Mouse (Mus musculus): ENCODE measurements around the gene Abl2. TPM values are rescaled to one million over a fixed set of nuclear protein-coding genes. Genes with fewer than 3 reads are reported as not detected.
"Not testable (repeated sequence)": the region's sequence is repeated elsewhere in the genome, so short reads cannot be mapped to it uniquely, and the experiment has no call there.

Gene Abl2
- 8.1 and 11.0 TPM in 2 replicates for polyA plus RNA-seq (2012; rRNA removed)

DNA sequence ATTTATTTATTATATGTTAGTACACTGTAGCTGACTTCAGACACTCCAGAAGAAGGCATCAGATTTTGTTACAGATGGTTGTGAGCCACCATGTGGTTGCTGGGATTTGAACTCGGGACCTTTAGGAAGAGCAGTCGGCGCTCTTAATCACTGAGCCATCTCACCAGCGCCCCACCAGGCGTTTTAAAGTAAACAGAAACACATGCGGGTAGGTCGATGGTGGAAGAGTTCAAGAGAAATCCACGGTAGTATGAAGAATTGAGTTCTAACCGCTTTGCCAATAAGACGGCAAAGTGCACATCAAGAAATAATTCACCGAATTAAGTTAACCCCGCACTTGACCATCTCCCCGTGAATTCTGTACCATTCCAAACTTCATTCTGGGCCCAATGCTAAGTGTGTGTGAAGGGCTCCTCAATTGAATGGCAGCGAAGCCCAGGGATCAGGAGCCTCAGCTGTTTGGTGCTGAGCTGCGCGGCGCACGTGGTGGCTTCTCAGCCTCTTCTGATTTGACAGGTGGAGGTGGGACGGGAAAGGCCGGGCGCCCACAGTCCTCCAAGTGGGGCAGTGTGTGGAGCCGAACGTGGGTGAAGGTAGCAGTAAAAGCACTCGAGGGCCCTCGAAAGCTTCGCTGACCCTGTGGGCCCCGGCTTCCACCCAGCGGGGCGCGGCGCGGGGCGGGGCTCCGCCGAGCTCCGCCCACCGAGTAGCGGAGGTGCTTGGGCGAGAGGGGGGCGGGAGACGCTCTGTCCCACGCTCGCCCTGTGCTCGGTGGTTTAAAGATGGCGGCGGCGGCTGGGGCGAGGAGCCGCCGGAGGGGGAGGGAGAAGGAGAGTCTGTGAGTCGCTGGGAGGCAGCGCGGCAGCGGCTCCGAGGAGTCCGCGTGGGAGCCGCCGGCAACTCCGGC, at the start of gene Abl2:
Abl2 (plus strand) TSS at position 763 of the 907 bp plus-strand sequence.
- H3K36me3 ChIP-seq (ENCODE audit: control insufficient read depth, insufficient read depth, low read length) = no peaks in the 10 kb centered on the region
- H3K4me1 ChIP-seq (ENCODE audit: control insufficient read depth, insufficient read depth, insufficient read length) = no peaks in the 10 kb centered on the region; the same call in 1 of the 2 replicates
- 12% methylated on average over 56 of the region's 60 CpGs for WGBS
- TF ChIP-seq POLR2A (IDR thresholded peaks at IDR 0.05; ENCODE audit: low read depth, low read length) (peak; percentile 28), CTCF (IDR thresholded peaks at IDR 0.05; ENCODE audit: extremely low read depth, insufficient read depth, insufficient read length, insufficient replicate concordance) (no peak)
- peak within 1 kb of the TSS; percentile 85 for H3K4me3 ChIP-seq (ENCODE audit: extremely low read depth, insufficient read depth, insufficient read length)
- H3K27me3 ChIP-seq (ENCODE audit: control insufficient read depth, insufficient read depth, low read length) = no peaks in the 10 kb centered on the region
- H3K27ac ChIP-seq (ENCODE audit: insufficient read depth, low read length) = peak within 1 kb of the TSS; percentile 78
- DNase-seq (ENCODE audit: low read depth in 1 of 2, low spot score in 2 of 2) = peak; percentile 76 to 82

DNA sequence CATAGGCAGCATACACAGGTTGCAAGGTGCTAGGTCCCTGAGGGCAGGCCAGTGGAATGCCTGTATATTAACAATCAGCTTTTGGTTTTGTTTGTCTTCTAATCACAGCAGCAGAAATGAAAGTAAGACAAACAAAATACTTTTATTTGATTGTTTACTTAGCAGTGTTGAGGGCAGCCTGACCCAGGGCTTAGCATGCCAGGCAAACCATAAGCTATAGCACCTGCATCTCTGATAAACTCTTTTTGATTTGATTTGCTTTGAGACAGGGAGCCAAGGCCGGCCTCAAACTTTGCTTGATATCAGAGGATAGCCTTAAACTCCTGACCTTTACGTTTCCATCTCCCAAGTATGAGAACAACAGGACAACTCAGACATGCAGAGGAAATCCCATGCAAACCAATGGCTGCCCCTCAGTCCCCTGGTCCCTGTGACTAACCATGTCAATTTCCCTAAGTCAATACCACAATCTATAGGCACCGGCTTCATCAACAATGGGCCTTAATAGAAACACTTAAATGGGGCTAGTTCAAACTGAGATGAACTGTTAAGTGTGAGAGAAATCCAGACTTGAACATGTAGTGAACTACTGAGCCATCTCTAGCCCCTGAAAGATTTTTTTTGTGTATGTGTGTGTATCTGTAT, 38.3 kb upstream of the Abl2 start:
- no peaks in the 10 kb centered on the region for H3K36me3 ChIP-seq (ENCODE audit: control insufficient read depth, insufficient read depth, low read length)
- H3K27ac ChIP-seq (ENCODE audit: insufficient read depth, low read length) = no peak overlapping the region
- DNase-seq (ENCODE audit: low read depth in 1 of 2, low spot score in 2 of 2) = no peak
- H3K4me1 ChIP-seq (ENCODE audit: control insufficient read depth, insufficient read depth, insufficient read length) = peaks cover 4% of the 10 kb centered on the region; the same call in 1 of the 2 replicates
- no peak for TF ChIP-seq POLR2A (IDR thresholded peaks at IDR 0.05; ENCODE audit: low read depth, low read length)
- no peak for TF ChIP-seq CTCF (IDR thresholded peaks at IDR 0.05; ENCODE audit: extremely low read depth, insufficient read depth, insufficient read length, insufficient replicate concordance)
- no peaks in the 10 kb centered on the region for H3K27me3 ChIP-seq (ENCODE audit: control insufficient read depth, insufficient read depth, low read length)
- no peak overlapping the region for H3K4me3 ChIP-seq (ENCODE audit: extremely low read depth, insufficient read depth, insufficient read length)
- WGBS = 95% methylated on average over 3 of the region's 3 CpGs

DNA sequence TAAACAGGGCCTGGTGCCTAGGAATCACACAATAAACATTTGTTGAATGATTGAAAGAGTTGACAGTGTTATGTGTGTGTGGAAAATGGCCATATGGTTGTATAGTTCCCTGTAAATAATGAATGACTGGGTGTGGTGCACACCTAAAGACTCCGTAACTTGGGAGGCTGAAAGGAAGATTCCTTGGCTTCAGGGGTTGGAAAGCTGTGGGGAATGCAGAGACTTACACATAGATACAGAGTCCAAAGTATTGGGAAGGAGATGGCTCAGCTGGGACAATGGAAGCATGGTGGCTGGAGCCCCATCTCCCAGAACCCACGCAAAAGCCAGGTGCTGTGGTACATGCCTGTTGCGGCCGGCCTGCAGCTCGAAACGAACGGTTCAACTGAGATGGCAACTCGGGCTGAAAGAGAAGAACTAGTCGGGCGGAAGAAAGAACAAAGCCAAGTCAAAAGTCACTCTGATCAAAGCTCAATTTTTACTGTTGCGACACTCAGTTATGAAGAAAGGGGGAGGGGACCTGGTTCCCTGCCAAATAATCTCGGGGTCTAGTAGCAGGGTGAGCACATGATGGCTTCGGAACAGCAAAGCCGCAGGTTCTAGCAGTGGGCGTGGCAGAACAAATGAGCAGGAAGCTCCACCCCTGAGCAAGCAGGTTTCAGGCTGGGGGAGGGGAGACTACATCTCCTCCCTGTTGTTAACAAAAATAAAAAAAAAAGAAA, 36.6 kb upstream of the Abl2 start:
- H3K27me3 ChIP-seq (ENCODE audit: control insufficient read depth, insufficient read depth, low read length) = no peaks in the 10 kb centered on the region
- H3K36me3 ChIP-seq (ENCODE audit: control insufficient read depth, insufficient read depth, low read length) = no peaks in the 10 kb centered on the region
- TF ChIP-seq POLR2A (IDR thresholded peaks at IDR 0.05; ENCODE audit: low read depth, low read length) = no peak
- TF ChIP-seq CTCF (IDR thresholded peaks at IDR 0.05; ENCODE audit: extremely low read depth, insufficient read depth, insufficient read length, insufficient replicate concordance) = no peak
- peak overlapping the region; percentile 35; the same call in 1 of the 2 replicates for H3K4me3 ChIP-seq (ENCODE audit: extremely low read depth, insufficient read depth, insufficient read length)
- H3K4me1 ChIP-seq (ENCODE audit: control insufficient read depth, insufficient read depth, insufficient read length) = peaks cover 4% of the 10 kb centered on the region; the same call in 1 of the 2 replicates
- 22% methylated on average over 15 of the region's 15 CpGs for WGBS
- DNase-seq (ENCODE audit: low read depth in 1 of 2, low spot score in 2 of 2) = peak; percentile 36 to 74
- H3K27ac ChIP-seq (ENCODE audit: insufficient read depth, low read length) = peak overlapping the region; percentile 70

GRCm38 (mm10) chr1:156523842-156524241, 34.7 kb upstream of the Abl2 start, which contains the start of gene Gm10031:
TSS of gene Gm10031 (plus strand) at chr1:156524012.
- H3K27me3 ChIP-seq (ENCODE audit: control insufficient read depth, insufficient read depth, low read length); H3K27ac ChIP-seq (ENCODE audit: insufficient read depth, low read length); H3K4me3 ChIP-seq (ENCODE audit: extremely low read depth, insufficient read depth, insufficient read length); H3K4me1 ChIP-seq (ENCODE audit: control insufficient read depth, insufficient read depth, insufficient read length); H3K36me3 ChIP-seq (ENCODE audit: control insufficient read depth, insufficient read depth, low read length); DNase-seq (ENCODE audit: low read depth in 1 of 2, low spot score in 2 of 2): not testable (repeated sequence)
- WGBS = 94% methylated on average over 22 of the region's 22 CpGs

- not testable (repeated sequence) for DNase-seq (ENCODE audit: low read depth in 1 of 2, low spot score in 2 of 2); H3K4me3 ChIP-seq (ENCODE audit: extremely low read depth, insufficient read depth, insufficient read length); H3K36me3 ChIP-seq (ENCODE audit: control insufficient read depth, insufficient read depth, low read length); H3K27ac ChIP-seq (ENCODE audit: insufficient read depth, low read length); H3K4me1 ChIP-seq (ENCODE audit: control insufficient read depth, insufficient read depth, insufficient read length); H3K27me3 ChIP-seq (ENCODE audit: control insufficient read depth, insufficient read depth, low read length)
- WGBS = 89% methylated on average over 16 of the region's 16 CpGs
These were observed 26.0 kb upstream of the Abl2 start for GRCm38 (mm10) chr1:156532476-156533175.

DNA sequence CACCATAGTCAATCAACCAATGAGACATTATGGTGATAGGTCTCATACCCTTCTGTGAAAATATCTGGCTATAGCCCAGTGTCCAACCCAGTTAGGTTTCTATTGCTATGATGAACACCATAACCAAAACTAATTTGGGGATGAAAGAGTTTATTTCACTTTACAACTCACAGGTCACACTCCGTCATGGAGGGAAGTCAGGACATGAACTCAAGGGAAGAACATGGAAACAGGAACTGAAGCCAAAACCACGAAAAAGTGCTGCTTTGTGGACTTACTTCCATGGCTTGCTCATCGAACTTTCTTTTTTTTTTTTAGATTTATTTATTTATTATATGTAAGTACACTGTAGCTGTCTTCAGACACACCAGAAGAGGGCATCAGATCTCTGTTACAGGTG, 25.1 kb upstream of the Abl2 start:
- 59% methylated on average over 3 of the region's 3 CpGs for WGBS
- Histone ChIP-seq H3K4me1 (ENCODE audit: control insufficient read depth, insufficient read depth, insufficient read length) (no peaks in the 10 kb centered on the region), H3K36me3 (ENCODE audit: control insufficient read depth, insufficient read depth, low read length) (no peaks in the 10 kb centered on the region), H3K4me3 (ENCODE audit: extremely low read depth, insufficient read depth, insufficient read length) (no peak overlapping the region), H3K27me3 (ENCODE audit: control insufficient read depth, insufficient read depth, low read length) (no peaks in the 10 kb centered on the region), H3K27ac (ENCODE audit: insufficient read depth, low read length) (no peak overlapping the region)
- no peak for TF ChIP-seq CTCF (IDR thresholded peaks at IDR 0.05; ENCODE audit: extremely low read depth, insufficient read depth, insufficient read length, insufficient replicate concordance)
- no peak for TF ChIP-seq POLR2A (IDR thresholded peaks at IDR 0.05; ENCODE audit: low read depth, low read length)
- DNase-seq (ENCODE audit: low read depth in 1 of 2, low spot score in 2 of 2) = no peak

Data from spleen, adult 2 months (tissue).